12 mouse cellular contexts compared by ENCODE assay signal in genomic region chr7:48998595-48998994, GRCm38 (mm10).
DNase-seq lines count a peak whose midpoint lies in the region; ATAC-seq and TF ChIP-seq lines count a peak whose summit lies in the region.
"Had no signal": no experiment of that assay in that cellular context is flagged by ENCODE, and none has a peak within 500 bp of the region (broad histone marks: within the 10 kb centered on the region; RNA-seq: fewer than 3 reads in every experiment).

No protein-coding gene starts in this region.

- DNase-seq in heart, adult 11 months = peak; percentile 95
- DNase-seq in heart, postnatal 25 days (ENCODE audit: low spot score) = no peak
- no peak for DNase-seq in left cerebral cortex, adult 2 months (ENCODE audit: extremely low spot score in 1 of 2, low spot score in 2 of 2)
- no peak for DNase-seq in left cerebral cortex, adult 11 months (ENCODE audit: low spot score)
- peak; percentile 26 for DNase-seq in lung, postnatal 36 days
- DNase-seq in natural killer cell, adult 2 months (ENCODE audit: low spot score in 2 of 2) = no peak
- no peak for DNase-seq in cerebellum, adult 11-12 months
- DNase-seq: cerebellum, adult 18-20 months; thymus, adult 2 months had no signal

- H3K27ac ChIP-seq in left cerebral cortex, adult 2 months = peak overlapping the region; percentile 24; the same call in 1 of the 2 replicates
- H3K27ac ChIP-seq: limb, embryonic 15.5 days had no signal

- H3K4me3 ChIP-seq in left cerebral cortex, adult 2 months = no peak overlapping the region
- H3K4me3 ChIP-seq: limb, embryonic 15.5 days had no signal

- intact Hi-C loops in heart, postnatal 25 days (cut with DNase I) = no loop called here
- intact Hi-C loops in left cerebral cortex, adult 2 months (cut with DNase I) = no loop called here

- no peak for TF ChIP-seq CTCF in left cerebral cortex, adult 2 months (IDR thresholded peaks at IDR 0.05)

- peak; percentile 92 to 94 for ATAC-seq in hematopoietic stem cell, adult 5-6 weeks (replicated peaks in 1 of 2; ENCODE audit: insufficient read depth in 1 of 2, low FRiP score in 2 of 2, low TSS enrichment in 1 of 2, low read depth in 1 of 2, poor library complexity in 2 of 2, severe bottlenecking in 2 of 2)
- ATAC-seq: inflammation-experienced regulatory T-cells, adult 6 months had no signal

Comparison
In these comparisons a context has a peak if more than half of its experiments do, and no peak if none do; other contexts are left out.
1. DNase-seq: peak in heart, adult 11 months (single experiment) and lung, postnatal 36 days (single experiment); none in heart, postnatal 25 days (single experiment), left cerebral cortex, adult 2 months (0 of 2), left cerebral cortex, adult 11 months (single experiment), natural killer cell, adult 2 months (0 of 2) and cerebellum, adult 11-12 months (single experiment).